23 mouse cellular contexts compared by ENCODE assay signal in the genomic region with DNA sequence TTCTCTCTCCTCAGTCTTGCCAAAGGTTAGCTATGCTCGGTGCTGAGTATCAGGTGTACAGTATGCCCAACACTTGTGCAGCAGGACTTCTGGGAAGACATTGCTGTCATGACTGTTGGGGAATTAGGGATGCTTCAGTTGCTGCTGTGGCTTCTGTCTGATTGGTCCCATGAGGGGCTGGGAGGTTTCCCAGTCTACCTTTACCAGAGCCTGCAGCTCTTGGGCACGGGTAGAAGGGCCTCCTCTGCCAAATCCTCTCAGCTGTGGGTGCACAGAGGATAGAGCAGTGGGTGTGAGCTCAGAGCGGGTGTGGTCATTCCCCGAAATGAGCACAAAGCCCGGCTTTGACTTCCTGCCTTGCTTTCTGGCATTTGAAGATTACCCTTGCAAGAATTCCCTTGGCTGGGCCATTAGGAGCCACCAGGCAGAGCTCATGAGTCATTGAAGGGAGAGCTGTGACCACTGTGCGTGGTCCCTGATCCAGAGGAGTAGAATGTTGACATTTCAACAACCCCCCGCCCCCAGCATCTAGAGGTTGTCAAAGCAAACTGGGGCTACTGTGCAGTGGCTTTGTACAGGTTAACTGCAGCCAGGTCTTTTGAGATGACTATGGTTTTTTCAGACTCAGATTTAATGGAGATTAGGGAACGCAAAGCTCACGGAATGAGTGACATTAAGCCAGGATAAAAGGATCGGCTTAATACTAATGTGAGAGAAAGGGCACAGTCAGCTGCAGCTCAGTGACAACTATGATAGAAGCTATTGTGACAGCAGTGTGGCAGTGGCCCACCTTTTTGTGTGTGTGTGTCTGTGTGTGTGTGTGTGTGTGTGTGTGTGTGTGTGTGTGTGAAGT. TPM values are rescaled to one million over a fixed set of nuclear protein-coding genes. Genes with fewer than 3 reads are reported as not detected.
DNase-seq lines count a peak whose midpoint lies in the region; TF ChIP-seq lines count a peak whose summit lies in the region.
"Had no signal": no experiment of that assay in that cellular context is flagged by ENCODE, and none has a peak within 500 bp of the region (broad histone marks: within the 10 kb centered on the region; RNA-seq: fewer than 3 reads in every experiment).

No protein-coding gene starts in this region.

- H3K79me2 ChIP-seq in myocyte (ENCODE audit: control insufficient read depth, insufficient read depth), result no peaks in the 10 kb centered on the region

- peak overlapping the region; percentile 58 for H3K4me2 ChIP-seq in myocyte (ENCODE audit: low read depth)
- H3K4me2 ChIP-seq: hindbrain, embryonic 15.5 days; limb, embryonic 15.5 days had no signal

- no peak overlapping the region for H3K4me3 ChIP-seq in midbrain, embryonic 10.5 days
- no peak overlapping the region for H3K4me3 ChIP-seq in myocyte
- H3K4me3 ChIP-seq: erythroblast, embryonic 14.5 days; hindbrain, embryonic 15.5 days; limb, embryonic 15.5 days had no signal

- no peak for TF ChIP-seq POLR2A in myocyte (IDR thresholded peaks at IDR 0.05; ENCODE audit: insufficient read length, low read depth)

- H3K27me3 ChIP-seq in midbrain, embryonic 10.5 days (ENCODE audit: low read depth, poor library complexity, severe bottlenecking), result peaks cover 31% of the 10 kb centered on the region
- no peaks in the 10 kb centered on the region for H3K27me3 ChIP-seq in myocyte (ENCODE audit: control insufficient read depth, insufficient read depth, insufficient read length)
- H3K27me3 ChIP-seq: hindbrain, embryonic 15.5 days had no signal

- peak; percentile 55 to 60 for DNase-seq in cerebellum, postnatal 10 days
- no peak for DNase-seq in cerebellum, postnatal 4 days (ENCODE audit: low spot score in 2 of 2)
- DNase-seq in ZHBTc4 (ENCODE audit: low read depth, low spot score), result peak; percentile 19
- peak; percentile 39 for DNase-seq in midbrain, embryonic 10.5 days (ENCODE audit: low spot score)
- no peak for DNase-seq in thymus, postnatal 10 days (ENCODE audit: low spot score in 2 of 2)
- no peak for DNase-seq in heart, postnatal 10 days
- DNase-seq in gastrocnemius, adult 18-20 months (ENCODE audit: low spot score), result no peak
- DNase-seq: adrenal gland, postnatal 36 days; cerebellum, adult 8-10 months; embryo, embryonic 11 days; gastrocnemius, postnatal 14 days; heart, postnatal 14 days; kidney, adult 8-10 months; kidney, postnatal 25 days; layer of hippocampus, adult 9-11 months; lung, postnatal 10 days; thymus, postnatal 14 days had no signal

- intact Hi-C loops in heart, postnatal 10 days (cut with DNase I), result no loop called here

- no peak overlapping the region for H3ac ChIP-seq in myocyte (ENCODE audit: control insufficient read depth, insufficient read length)

- peaks cover 49% of the 10 kb centered on the region for H3K4me1 ChIP-seq in midbrain, embryonic 10.5 days

- WGBS in midbrain, embryonic 10.5 days, result 46% methylated on average over 10 of the region's 10 CpGs

- H3K27ac ChIP-seq in midbrain, embryonic 10.5 days (replicated peaks), result peak overlapping the region; percentile 67
- H3K27ac ChIP-seq: hindbrain, embryonic 15.5 days; limb, embryonic 15.5 days had no signal

- no peaks in the 10 kb centered on the region for H3K9me3 ChIP-seq in midbrain, embryonic 10.5 days (replicated peaks)
- H3K9me3 ChIP-seq: hindbrain, embryonic 15.5 days; limb, embryonic 15.5 days had no signal

- no peaks in the 10 kb centered on the region for H3K36me3 ChIP-seq in midbrain, embryonic 10.5 days
- no peaks in the 10 kb centered on the region for H3K36me3 ChIP-seq in myocyte (ENCODE audit: control insufficient read depth, insufficient read depth)
- H3K36me3 ChIP-seq: hindbrain, embryonic 15.5 days; limb, embryonic 15.5 days had no signal

TF ChIP-seq in myocyte, 11 proteins besides CTCF, POLR2A, EP300 and RAD21:
- no peak for TF ChIP-seq MAX (IDR thresholded peaks at IDR 0.05; ENCODE audit: low read depth)

RNA-seq across cellular contexts. Expression of gene Cxcl14, which starts 34.5 kb away (rescaled TPM):
- polyA plus RNA-seq in midbrain, embryonic 10.5 days (2016; fragmentation: Nextera tagmentation; extraction: Ambion mirVana), result 5.4 and 9.3 TPM in 2 replicates
- not detected for polyA plus RNA-seq in myocyte (2012; fragmentation: generic; extraction: Trizol)
- under 1 TPM; 0.17 to 0.96 TPM for total RNA-seq in heart, postnatal 10 days (2021)
- 10 to 100 TPM; 39.5 to 54.4 TPM for total RNA-seq in gastrocnemius, adult 18-20 months (2021)
- total RNA-seq: CH12.LX; neutrophil, adult 5-6 weeks had no signal
- polyA plus RNA-seq: erythroblast, embryonic 14.5 days had no signal

Comparison
In these comparisons a context has a peak if more than half of its experiments do, and no peak if none do; other contexts are left out.
1. DNase-seq: peak in cerebellum, postnatal 10 days (2 of 2), ZHBTc4 (single experiment) and midbrain, embryonic 10.5 days (single experiment); none in cerebellum, postnatal 4 days (0 of 2), thymus, postnatal 10 days (0 of 2), heart, postnatal 10 days (0 of 2) and gastrocnemius, adult 18-20 months (single experiment).
2. RNA of gene Cxcl14, which starts 34.5 kb away (total RNA-seq): 39.5 to 54.4 TPM in gastrocnemius, adult 18-20 months; 0.17 to 0.96 TPM in heart, postnatal 10 days; every median in the first group is over 10 times any median in the second.